Mouse (Mus musculus): Measurements from ENCODE around the gene Sorcs3. TPM values are rescaled to one million over a fixed set of nuclear protein-coding genes. Genes with fewer than 3 reads are reported as not detected.

Sorcs3 gene
- polyA plus RNA-seq, 1 experiment: not detected

GRCm38 (mm10) chr19:48356806-48357205 lies 151.0 kb downstream of the Sorcs3 start:
- no peaks in the 10 kb centered on the region for H3K4me1 ChIP-seq (ENCODE audit: control insufficient read depth, insufficient read depth, low read length)
- no peak overlapping the region for H3K4me3 ChIP-seq (ENCODE audit: insufficient read depth, low read length)
- H3K27ac ChIP-seq (ENCODE audit: insufficient read depth, low read length): no peak overlapping the region
- TF ChIP-seq CTCF (IDR thresholded peaks at IDR 0.05; ENCODE audit: borderline replicate concordance, insufficient read depth, low read length) (no peak), POLR2A (IDR thresholded peaks at IDR 0.05; ENCODE audit: low read depth, low read length) (no peak)

GRCm38 (mm10) chr19:48362167-48362566 lies 156.3 kb downstream of the Sorcs3 start:
- no peak overlapping the region for H3K4me3 ChIP-seq (ENCODE audit: insufficient read depth, low read length)
- H3K4me1 ChIP-seq (ENCODE audit: control insufficient read depth, insufficient read depth, low read length): no peaks in the 10 kb centered on the region
- no peak overlapping the region for H3K27ac ChIP-seq (ENCODE audit: insufficient read depth, low read length)
- no peak for TF ChIP-seq POLR2A (IDR thresholded peaks at IDR 0.05; ENCODE audit: low read depth, low read length)
- TF ChIP-seq CTCF (IDR thresholded peaks at IDR 0.05; ENCODE audit: borderline replicate concordance, insufficient read depth, low read length): no peak

GRCm38 (mm10) chr19:48368056-48368455 lies 162.2 kb downstream of the Sorcs3 start:
- no peaks in the 10 kb centered on the region for H3K4me1 ChIP-seq (ENCODE audit: control insufficient read depth, insufficient read depth, low read length)
- H3K27ac ChIP-seq (ENCODE audit: insufficient read depth, low read length): no peak overlapping the region
- TF ChIP-seq POLR2A (IDR thresholded peaks at IDR 0.05; ENCODE audit: low read depth, low read length): no peak
- TF ChIP-seq CTCF (IDR thresholded peaks at IDR 0.05; ENCODE audit: borderline replicate concordance, insufficient read depth, low read length): no peak
- no peak overlapping the region for H3K4me3 ChIP-seq (ENCODE audit: insufficient read depth, low read length)

GRCm38 (mm10) chr19:48371787-48372186 lies 166.0 kb downstream of the Sorcs3 start:
- no peak overlapping the region for H3K27ac ChIP-seq (ENCODE audit: insufficient read depth, low read length)
- H3K4me1 ChIP-seq (ENCODE audit: control insufficient read depth, insufficient read depth, low read length): no peaks in the 10 kb centered on the region
- TF ChIP-seq POLR2A (IDR thresholded peaks at IDR 0.05; ENCODE audit: low read depth, low read length): no peak
- no peak for TF ChIP-seq CTCF (IDR thresholded peaks at IDR 0.05; ENCODE audit: borderline replicate concordance, insufficient read depth, low read length)
- H3K4me3 ChIP-seq (ENCODE audit: insufficient read depth, low read length): no peak overlapping the region

GRCm38 (mm10) chr19:48378006-48378540 lies 172.2 kb downstream of the Sorcs3 start:
- no peak overlapping the region for H3K27ac ChIP-seq (ENCODE audit: insufficient read depth, low read length)
- H3K4me3 ChIP-seq (ENCODE audit: insufficient read depth, low read length): no peak overlapping the region
- TF ChIP-seq POLR2A (IDR thresholded peaks at IDR 0.05; ENCODE audit: low read depth, low read length) (no peak), CTCF (IDR thresholded peaks at IDR 0.05; ENCODE audit: borderline replicate concordance, insufficient read depth, low read length) (no peak)
- H3K4me1 ChIP-seq (ENCODE audit: control insufficient read depth, insufficient read depth, low read length): no peaks in the 10 kb centered on the region

GRCm38 (mm10) chr19:48391551-48391950 lies 185.7 kb downstream of the Sorcs3 start:
- no peak overlapping the region for H3K4me3 ChIP-seq (ENCODE audit: insufficient read depth, low read length)
- H3K4me1 ChIP-seq (ENCODE audit: control insufficient read depth, insufficient read depth, low read length): no peaks in the 10 kb centered on the region
- no peak overlapping the region for H3K27ac ChIP-seq (ENCODE audit: insufficient read depth, low read length)
- TF ChIP-seq POLR2A (IDR thresholded peaks at IDR 0.05; ENCODE audit: low read depth, low read length): no peak
- TF ChIP-seq CTCF (IDR thresholded peaks at IDR 0.05; ENCODE audit: borderline replicate concordance, insufficient read depth, low read length): no peak

- no peak for TF ChIP-seq CTCF (IDR thresholded peaks at IDR 0.05; ENCODE audit: borderline replicate concordance, insufficient read depth, low read length)
- no peak for TF ChIP-seq POLR2A (IDR thresholded peaks at IDR 0.05; ENCODE audit: low read depth, low read length)
- Histone ChIP-seq H3K4me3 (ENCODE audit: insufficient read depth, low read length) (no peak overlapping the region), H3K4me1 (ENCODE audit: control insufficient read depth, insufficient read depth, low read length) (no peaks in the 10 kb centered on the region), H3K27ac (ENCODE audit: insufficient read depth, low read length) (no peak overlapping the region)
Measured at GRCm38 (mm10) chr19:48404774-48405495, 199.1 kb downstream of the Sorcs3 start.

GRCm38 (mm10) chr19:48408221-48408620 lies 202.4 kb downstream of the Sorcs3 start:
- Histone ChIP-seq H3K4me1 (ENCODE audit: control insufficient read depth, insufficient read depth, low read length) (no peaks in the 10 kb centered on the region), H3K4me3 (ENCODE audit: insufficient read depth, low read length) (no peak overlapping the region), H3K27ac (ENCODE audit: insufficient read depth, low read length) (no peak overlapping the region)
- no peak for TF ChIP-seq CTCF (IDR thresholded peaks at IDR 0.05; ENCODE audit: borderline replicate concordance, insufficient read depth, low read length)
- no peak for TF ChIP-seq POLR2A (IDR thresholded peaks at IDR 0.05; ENCODE audit: low read depth, low read length)

- Histone ChIP-seq H3K27ac (ENCODE audit: insufficient read depth, low read length) (no peak overlapping the region), H3K4me3 (ENCODE audit: insufficient read depth, low read length) (no peak overlapping the region), H3K4me1 (ENCODE audit: control insufficient read depth, insufficient read depth, low read length) (no peaks in the 10 kb centered on the region)
- TF ChIP-seq POLR2A (IDR thresholded peaks at IDR 0.05; ENCODE audit: low read depth, low read length) (no peak), CTCF (IDR thresholded peaks at IDR 0.05; ENCODE audit: borderline replicate concordance, insufficient read depth, low read length) (no peak)
Measured at GRCm38 (mm10) chr19:48411332-48411731, 205.5 kb downstream of the Sorcs3 start.

GRCm38 (mm10) chr19:48413836-48414235 lies 208.0 kb downstream of the Sorcs3 start:
- no peak for TF ChIP-seq POLR2A (IDR thresholded peaks at IDR 0.05; ENCODE audit: low read depth, low read length)
- TF ChIP-seq CTCF (IDR thresholded peaks at IDR 0.05; ENCODE audit: borderline replicate concordance, insufficient read depth, low read length): no peak
- Histone ChIP-seq H3K4me1 (ENCODE audit: control insufficient read depth, insufficient read depth, low read length) (no peaks in the 10 kb centered on the region), H3K4me3 (ENCODE audit: insufficient read depth, low read length) (no peak overlapping the region), H3K27ac (ENCODE audit: insufficient read depth, low read length) (no peak overlapping the region)

Measured in embryonic fibroblast, embryonic 13.5 days (primary cell).